Mouse (Mus musculus) kidney, postnatal 25 days (tissue): Measurements from ENCODE around the gene Rusc2.

Experiments used
- DNase-seq, 2 experiments: peaks; one replicate each; pipeline ENCODE4 v3.0.0; 2021; ENCODE audit warnings: mixed read lengths in 2 of 2

Gene Rusc2

DNA sequence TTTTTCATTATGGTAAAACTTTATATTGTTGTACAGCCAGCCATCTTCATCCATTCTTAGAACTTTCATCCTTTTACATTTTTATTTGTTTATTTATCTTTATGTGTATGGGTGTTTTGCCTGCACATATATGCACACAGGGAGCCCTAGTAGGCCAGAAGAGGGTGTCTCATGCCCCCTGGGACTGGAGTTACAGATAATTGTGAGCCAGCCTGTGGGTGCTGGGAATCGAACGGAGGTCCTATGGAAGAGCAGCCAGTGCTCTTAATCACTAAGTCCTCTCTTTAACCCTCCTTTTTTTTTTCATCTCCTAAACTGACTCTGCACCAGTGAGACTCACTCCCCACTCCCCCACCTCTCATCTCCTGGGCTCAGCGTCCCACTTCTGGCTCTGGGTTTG, 2.8 kb downstream of the Rusc2 start:
- no peak for DNase-seq

DNA sequence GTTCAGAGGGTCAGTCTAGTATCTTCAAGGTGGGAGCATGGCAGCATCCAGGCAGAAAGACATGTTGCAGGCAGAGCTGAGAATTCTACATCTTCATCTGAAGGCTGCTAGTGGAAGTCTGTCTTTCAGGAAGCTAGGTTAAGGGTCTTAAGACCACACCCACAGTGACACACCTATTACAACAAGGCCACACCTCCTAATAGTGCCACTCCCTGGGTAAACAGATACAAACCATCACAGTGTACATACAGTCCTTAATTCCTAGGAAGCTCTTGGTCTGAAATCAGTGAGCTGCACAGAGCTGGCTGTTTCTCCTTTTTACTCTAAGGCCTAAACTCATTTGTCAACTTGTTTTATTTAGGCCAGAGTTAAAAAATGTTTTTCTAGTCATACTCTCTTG, 5.2 kb downstream of the Rusc2 start:
- no peak for DNase-seq

DNA sequence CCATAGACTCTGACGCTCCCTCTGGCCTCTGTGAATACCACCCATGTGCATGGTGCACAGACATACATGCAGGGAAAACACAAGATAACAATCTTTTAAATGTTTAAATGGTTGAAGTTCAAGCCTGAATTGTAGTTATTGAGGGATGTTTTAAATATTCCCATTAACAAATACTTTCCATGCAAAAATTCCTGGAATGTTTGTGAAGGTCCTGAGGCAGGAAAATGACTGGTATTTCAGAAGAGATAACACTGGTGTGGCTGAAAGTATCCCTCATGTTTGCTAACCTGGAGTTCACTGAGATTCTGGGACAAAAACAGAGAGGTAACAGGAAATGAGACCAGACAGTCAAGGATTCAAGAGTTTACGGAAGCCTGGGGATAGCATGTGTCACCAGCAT, 7.6 kb downstream of the Rusc2 start:
- DNase-seq, result no peak

DNA sequence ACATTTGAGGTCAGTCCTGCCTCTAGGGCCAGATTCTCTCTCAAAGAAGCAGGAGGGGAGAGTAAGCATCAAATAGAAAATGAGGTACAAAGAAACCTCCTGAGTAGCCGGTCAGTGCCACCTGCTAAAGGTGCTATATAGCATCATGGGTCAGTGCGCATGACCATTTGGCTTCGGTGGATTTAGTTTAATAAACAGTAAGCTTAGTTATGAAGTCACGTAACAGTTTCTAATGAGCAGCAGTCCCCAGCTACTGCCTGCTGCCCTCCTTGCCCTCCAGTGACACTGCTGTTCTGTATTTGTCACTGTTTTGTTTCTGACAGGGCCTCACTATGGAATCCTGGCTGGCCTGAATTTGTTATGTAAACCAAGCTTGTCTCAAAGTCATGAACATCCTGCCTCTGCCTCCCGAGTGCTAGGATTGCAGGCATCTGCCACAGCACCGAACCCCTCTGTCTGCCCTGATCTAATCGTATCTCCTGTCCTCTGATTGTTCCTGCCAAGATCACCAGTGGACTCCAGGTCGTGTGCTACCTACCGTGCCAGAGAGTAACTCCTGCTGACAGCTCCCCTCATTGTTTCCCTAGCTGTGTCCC, 8.2 kb downstream of the Rusc2 start:
- DNase-seq, result peak in 1 of 2 experiments; percentile 55

DNA sequence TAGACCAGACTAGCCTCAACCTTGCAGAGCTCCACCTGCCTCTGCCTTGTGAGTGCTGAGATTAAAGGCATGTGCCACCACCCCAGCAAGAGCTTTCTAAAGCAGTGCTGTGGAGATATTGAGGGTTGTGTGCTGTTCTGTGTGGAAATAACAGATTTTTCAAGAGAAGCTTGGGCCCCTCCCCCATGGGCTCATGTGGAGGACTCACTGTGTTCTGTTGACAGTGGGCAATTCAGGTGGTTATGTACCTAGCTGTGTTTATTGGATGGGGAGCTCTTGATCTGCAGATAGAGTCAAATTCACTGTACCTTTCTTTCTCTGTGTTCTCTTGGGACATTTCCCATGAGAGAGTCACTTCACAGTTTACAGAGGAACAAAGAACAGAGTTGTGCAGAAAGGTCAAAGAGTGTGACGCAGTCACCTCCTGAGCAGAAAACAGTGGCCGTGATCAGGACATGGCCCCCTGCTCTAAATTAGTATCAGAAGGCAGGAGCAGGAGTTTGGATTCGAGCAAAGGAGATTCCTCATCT, 9.8 kb downstream of the Rusc2 start:
- DNase-seq, result peak in 1 of 2 experiments; percentile 28

DNA sequence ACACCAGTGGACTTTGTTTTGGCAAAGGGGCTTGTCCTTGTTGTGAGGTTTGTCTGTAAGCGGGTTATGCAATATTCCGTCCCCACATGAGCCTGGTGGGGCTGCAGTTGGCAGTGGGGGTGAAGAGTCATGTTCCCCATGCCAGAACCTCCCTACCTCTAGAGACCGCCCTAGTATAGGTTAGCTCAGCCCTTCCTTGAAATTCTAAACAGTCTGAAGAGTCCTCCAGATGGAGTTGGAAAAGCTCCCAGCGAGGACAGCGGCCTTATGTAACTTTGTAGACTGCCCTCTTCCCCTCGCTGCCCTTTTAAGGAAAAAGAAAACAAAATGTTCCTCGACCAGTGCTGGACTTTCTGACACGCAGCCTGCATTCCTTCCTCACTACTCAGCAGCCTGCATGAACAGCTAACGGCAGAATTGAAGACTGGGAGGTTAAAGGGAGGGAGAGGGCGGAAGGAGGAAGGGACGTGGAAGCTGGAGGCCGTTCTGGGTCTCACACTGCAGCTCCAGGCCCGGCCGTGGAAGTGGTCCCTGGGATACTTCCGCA, 12.6 kb downstream of the Rusc2 start:
- DNase-seq, result peak; percentile 89 to 95

DNA sequence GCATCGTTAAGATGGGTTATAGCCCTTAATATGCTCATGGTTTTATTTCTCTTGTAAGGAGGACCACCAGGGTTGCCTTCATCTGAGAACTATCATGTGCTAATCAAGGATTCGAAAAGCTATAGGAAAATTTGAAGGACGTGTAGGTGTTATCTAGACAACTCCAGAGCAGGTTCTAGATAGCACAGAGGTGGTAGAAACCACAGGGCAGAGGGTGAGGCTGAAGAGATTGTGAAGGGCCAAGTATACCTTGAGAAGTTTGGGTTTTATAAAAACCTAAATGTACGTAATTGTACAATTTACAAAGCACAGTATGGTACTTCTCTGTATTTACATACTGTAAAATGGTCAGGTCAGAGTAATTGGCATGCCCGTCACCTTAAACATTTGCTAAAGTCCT, 13.4 kb downstream of the Rusc2 start:
- peak in 1 of 2 experiments; percentile 12 for DNase-seq

DNA sequence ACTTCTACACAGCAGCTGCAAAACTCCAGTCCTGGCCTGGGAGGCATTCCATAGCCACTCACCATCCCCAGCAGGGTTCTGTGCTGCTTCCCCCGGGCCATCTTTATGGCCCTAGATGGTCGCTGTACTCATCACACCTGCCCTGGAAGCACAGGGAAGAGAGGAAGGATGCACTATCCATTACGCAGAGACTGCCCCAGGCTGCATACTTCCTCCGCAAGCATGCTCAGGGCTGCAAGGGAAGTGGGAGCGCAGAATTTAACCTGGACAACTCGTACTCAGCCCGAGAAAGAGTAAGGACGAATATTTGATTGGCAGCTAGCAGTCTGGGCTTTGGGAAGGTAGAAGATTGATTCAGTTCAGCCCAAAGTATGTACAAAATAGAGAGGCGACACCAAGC, 14.1 kb downstream of the Rusc2 start:
- peak in 1 of 2 experiments; percentile 26 for DNase-seq

DNA sequence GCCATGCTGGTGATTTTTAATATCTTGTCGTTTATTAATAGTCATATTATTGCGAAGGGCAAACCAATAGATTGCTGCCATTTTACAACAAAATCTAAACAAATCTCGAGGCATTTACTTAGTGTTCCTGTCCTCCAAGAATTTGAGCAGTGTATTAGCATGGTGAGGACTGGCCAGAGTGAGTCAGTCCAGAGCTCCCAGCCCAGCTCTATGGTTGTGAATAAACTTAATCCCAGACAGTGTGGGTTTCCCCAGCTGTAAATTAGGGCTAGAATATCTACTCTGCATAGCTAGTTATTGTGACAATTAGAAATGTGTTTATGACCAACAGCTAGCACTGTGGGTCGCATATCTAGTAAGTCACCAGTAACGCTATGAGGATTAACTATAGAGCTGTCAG, 14.6 kb downstream of the Rusc2 start:
- peak in 1 of 2 experiments; percentile 11 for DNase-seq

DNA sequence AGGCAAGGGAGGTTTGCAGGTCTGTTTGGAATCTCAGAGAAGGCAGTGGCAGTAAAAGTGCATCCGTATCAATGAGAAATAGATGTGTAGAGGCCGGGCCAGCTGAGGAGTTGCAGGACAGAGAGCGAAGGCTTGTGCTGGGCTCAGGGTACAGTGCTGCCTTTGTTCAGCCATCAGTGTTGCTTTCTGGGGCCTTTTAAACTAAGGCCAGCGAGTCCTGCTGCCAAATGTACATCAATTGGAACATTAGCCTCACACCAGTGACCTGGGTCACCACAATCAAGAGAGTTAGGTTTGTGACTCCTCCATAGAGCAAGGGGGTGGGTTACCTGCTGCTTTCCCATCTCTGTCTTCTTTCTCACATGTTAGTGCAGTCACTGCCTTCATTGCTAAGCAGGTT, 16.2 kb downstream of the Rusc2 start:
- peak in 1 of 2 experiments; percentile 24 for DNase-seq

DNA sequence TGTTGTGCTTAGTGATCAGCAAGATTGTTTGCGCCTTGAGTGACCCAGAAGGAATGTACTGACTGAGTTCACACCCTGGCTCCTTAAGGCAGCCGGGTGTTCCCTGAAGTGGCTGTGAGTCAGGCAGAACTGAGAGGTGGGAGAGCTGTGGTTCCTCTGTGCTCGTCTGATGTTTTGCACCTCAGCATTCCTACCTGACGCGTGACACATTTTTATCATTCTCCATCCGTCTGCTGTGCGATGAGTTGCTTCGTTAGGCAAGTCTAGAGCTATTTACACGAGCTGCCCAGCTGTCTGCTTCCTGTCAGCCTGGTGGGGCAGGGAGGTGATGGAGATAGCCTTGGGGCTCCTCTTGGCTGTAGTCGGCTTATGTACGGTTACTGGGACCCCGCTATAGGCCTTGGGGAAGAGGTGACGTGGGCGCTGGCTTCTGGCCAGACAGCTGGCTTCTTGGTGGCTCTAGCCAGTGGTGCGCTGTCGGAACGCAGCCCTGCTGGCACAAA, 17.1 kb downstream of the Rusc2 start:
- DNase-seq, result peak; percentile 63 to 69

DNA sequence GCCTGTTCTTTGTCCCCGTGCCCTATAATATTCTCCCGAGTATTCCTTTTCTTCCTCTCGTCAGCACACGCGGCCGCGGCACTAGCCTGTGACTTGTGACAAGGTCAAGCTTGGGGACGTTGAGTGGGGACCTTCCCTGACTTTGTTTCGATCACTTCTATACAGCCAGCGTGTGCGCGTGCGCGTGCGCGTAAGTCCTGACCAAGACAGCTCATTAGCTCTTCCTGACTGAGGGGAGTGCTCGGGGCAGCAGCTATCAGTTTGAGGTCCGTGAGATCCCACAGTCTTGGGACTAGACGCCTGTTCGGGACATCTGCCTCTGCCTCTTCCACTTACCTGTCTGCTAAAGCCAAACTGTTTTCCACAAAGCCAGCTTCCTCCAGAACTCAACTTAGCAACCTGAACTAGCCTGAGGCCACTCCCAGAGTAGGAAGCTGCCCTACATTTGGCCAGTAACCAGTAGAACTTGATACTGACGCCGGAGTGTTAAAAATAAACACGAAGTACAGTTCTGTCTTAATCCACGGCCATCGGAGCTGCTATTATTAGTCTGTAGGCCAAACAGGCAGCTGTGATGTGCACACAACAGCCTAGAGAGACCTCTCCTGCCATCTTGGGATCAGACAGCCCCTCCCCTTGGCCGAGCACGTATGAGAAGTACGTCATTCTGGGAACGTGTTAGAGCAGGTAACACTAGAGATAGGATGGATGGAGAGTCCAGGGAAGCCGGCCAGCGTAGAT, 17.8 kb downstream of the Rusc2 start:
- peak; percentile 40 to 63 for DNase-seq

DNA sequence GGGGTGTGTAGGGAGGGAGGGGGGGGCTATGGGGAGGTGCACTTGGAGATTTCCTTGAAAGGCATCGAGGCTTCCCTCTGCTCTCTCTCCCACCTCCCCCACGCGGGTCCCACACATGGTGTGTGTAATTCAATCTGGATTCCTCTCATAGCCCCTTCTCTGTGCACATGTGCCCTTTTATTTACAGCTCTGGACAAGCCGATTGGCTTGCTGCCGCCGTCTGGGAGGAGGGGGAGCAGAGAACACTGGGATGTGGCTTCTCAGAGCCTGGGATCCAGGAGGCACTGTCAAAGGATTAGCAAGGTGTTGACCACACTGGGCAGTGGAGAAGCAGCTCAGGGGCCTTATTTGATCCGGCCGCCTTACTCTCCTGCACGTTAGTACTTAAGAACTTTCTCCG, 19.2 kb downstream of the Rusc2 start:
- DNase-seq, result peak in 1 of 2 experiments; percentile 54

DNA sequence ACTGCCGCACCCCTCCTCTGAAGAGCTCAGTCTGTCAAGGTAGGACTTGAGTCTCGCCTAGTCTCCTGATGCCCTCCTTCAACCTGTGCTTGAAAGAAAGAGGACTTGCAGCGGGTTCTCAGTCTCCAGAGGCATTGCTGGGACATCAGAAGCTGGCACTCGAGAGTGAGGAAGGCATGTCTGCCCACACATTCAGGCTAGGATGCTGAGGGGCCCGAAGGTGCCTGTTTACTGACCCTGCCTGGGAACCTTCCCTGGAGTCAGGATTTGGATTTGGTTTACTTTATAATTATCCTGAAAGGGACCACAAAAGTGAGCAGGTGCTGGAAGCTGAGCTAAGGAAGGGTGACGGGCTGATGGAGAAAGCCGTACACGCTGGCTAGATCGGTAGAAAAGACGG, 19.7 kb downstream of the Rusc2 start:
- no peak for DNase-seq

DNA sequence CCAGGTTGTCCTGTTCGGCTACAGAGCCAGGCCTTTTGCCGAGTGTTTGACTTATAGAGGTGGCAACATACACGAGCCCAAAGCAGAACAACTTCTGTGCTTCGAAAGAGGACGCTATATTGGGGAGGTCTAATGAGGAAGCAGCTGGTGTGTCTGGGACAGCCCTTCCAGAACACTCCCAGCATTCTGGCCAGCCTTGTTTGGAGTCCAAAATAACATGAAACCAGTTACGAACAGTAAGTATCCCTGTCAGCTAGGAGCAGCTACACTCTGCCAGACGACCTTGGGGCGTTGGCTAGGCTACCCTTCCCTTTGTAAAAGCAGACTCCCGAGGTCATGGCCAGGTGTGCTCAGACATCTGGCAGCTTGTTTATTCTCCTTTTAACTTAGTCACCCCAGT, 20.4 kb downstream of the Rusc2 start:
- peak in 1 of 2 experiments; percentile 50 for DNase-seq

DNA sequence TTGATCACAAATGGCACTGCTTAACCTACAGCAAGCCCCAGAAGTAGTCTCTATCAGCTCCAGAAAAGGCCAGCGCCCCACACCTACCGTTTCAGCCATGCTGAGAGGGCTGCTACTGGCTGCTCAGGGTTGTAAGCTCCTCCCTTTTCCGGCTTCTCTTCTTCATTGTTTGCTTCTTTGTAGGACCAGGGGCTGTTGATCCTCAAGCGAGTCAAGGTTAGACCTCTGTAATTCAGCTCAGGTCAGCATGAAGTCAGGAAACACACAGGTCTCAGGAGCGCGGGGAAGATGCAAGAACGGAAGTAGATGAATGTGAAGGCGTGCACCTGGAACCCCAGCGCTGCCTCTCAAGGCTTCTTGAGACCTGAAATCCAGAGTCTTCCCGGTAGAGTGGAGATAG, 22.9 kb downstream of the Rusc2 start:
- peak in 1 of 2 experiments; percentile 31 for DNase-seq

DNA sequence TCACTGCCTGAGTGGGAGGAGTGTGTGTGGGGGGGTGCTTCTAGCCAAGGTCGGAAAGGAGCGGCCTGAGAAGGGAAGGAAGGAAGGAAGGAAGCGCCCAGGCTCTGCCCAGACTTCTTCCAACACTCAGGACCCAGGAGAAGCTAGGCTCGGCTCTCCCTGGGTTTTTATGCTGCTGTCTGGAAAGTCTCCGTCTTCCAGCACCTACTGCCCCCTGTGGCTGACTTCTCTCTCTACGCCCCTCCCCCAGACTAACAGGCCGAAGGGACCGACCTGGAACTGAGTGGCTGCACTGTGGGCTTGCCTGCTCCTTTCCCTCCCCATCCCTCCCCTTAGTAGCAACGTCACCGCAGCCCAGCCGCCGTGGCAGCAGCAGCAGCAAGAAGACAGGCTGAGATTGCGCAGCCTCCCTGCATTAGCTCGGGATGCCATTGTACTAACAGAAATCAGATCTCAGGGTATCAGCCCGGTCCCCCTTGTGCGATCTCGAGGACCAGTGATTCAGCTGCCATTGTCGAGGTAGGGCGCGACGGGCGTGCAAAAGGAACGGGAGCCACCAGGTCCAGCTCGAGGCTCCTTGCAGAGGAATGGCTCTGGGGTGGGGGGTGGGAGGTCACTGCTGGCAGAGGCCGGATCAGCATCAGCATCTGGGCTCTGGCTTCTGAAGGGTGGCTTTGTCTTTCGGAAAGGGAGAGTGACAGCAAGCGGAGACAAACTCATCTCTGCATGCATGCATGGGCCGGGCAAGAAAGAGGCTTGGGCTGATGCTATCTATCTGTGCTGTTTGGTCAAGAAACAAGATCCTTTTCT, 24.6 kb downstream of the Rusc2 start:
- peak; percentile 84 to 94 for DNase-seq

DNA sequence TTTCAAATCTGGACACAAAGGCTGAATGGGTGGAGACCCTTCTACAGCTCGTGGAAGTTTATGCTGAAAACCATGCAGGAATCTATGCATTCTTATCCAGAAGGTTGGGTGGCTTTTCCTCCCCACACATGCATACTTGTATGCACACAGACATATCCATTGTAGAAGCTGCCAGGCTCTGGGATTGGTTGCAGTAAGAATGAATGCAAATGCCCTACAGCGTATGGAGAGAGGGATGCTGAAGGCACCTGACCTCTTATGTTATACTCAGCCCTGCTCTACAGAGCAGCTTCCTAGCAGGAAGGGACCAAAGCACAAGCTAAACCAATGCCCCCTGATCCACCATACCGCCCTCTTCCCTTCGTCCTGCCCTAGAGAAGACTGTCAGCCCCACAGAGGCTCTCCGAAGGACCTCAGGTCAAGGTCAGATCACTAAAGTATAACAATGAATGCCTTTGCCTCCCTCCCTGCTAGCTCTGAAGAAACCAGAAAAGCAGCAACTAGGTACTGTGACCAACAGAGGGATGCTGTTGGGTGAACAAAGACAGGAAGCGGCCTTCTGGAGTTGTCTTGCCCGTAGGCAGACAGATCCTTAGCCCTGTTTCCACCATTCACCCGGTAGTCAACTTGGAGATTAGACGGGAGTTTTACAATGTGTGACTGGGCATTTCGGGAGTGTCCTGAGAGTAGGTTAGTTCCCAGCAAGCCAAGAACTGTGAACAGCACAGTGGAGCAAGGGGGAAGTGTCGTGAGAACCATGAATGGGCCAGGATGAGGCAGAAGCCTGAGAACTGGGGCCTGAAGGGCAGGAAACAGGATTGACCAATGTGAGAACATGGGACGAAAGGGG, 25.5 kb downstream of the Rusc2 start:
- peak in 1 of 2 experiments; percentile 29 for DNase-seq

DNA sequence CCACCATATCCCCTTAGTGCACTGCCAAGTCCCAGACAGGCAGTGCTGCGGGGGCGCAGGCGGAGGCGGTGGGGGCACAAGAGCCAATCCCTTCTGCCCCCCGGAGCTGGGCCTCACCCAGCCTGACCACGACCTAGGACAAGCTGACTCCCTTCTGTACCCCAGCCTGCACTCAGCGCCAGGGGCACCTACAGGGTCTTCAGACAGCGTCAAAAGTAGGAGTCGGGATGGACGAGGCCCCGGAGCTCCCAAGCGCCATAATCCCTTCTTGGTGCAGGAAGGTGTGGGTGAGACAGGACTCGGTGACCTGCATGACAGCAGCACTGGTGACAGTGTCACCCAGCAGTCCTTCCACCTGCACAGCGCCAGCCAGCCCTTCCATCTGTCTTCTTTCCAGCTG, 33.0 kb downstream of the Rusc2 start:
- peak in 1 of 2 experiments; percentile 32 for DNase-seq

DNA sequence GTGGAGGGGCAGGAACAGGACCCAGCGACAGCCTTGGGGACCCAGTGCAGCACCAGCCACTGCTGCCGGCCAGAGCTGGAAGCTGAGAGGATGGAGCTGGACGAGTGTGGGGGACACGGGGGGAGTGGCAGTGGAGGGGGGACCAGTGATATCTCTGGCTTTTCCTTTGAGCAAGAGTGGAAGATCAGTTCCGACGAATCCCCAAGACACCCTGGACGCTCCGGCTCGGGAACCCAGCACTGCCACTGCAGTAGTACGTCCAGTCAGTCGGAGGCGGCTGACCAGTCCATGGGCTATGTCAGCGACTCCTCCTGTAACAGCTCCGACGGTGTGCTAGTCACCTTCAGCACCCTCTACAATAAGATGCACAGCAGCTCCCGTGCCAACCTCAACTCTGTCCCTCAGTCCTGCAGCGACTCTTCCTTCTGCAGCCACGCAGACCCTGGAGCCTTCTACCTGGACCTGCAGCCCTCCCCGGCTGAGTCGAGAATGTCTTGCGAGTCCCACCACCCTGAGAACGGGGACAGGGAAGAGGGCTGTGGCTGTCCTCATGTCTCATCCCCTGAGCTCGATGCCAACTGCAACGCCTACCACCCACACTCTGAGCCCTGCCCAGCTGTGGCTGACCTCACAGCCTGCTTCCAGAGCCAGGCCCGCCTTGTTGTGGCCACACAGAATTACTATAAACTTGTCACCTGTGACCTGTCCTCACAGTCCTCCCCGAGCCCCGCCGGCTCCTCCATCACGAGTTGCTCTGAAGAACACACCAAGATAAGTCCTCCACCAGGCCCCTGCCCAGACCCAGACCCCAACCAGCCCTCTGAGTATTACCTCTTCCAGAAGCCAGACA, 33.7 kb downstream of the Rusc2 start:
- peak in 1 of 2 experiments; percentile 43 for DNase-seq

DNA sequence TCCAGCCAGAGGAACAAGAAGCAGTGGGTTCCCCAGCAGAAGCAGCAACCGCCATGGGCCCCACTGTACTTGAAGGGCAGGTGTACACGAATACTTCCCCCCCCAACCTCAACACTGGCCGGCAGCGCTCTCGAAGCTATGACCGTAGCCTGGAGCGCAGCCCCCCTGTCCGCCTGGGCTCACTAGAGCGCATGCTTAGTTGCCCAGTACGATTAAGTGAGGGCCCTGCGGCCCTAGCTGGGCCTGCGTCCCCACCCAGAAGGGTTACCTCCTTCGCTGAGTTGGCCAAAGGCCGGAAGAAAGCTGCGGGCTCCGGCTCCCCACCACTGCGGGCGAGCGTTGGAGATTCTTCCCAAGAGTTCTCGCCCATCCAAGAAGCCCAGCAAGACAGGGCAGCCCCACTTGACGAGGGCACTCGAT, 34.3 kb downstream of the Rusc2 start:
- peak in 1 of 2 experiments; percentile 41 for DNase-seq
